In the genomic region with DNA sequence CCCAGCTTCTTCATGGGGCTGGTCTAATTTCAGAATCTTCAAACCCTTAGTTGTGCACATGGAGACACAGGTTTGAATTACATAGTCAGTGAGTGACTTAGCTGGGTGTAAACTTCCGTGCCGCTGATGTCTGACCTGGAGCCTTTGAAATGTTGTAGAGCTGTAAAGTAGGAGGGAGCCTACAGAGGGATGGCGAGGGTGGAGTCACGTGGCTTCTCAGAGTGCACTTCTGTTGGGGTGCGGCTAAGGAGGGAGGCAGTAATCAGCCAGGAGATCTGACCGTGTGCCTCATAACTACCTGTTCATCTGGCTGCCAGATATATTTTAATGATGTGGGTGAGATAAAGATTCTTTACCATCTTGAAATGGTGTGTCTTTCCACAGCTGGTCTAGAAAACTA, we compare ENCODE assay signal across 21 mouse cellular contexts. TPM values are rescaled to one million over a fixed set of nuclear protein-coding genes. Genes with fewer than 3 reads are reported as not detected.
DNase-seq lines count a peak whose midpoint lies in the region.
"Had no signal": no experiment of that assay in that cellular context is flagged by ENCODE, and none has a peak within 500 bp of the region (broad histone marks: within the 10 kb centered on the region; RNA-seq: fewer than 3 reads in every experiment).

No protein-coding gene starts in this region.

- 79% methylated on average over 6 of the region's 6 CpGs for WGBS in heart, embryonic 10.5 days

- no peaks in the 10 kb centered on the region for H3K36me3 ChIP-seq in heart, embryonic 10.5 days
- H3K36me3 ChIP-seq: forebrain, embryonic 12.5 days; heart, embryonic 12.5 days; limb, embryonic 10.5 days; lung, embryonic 15.5 days; neural tube, embryonic 13.5 days had no signal

- H3K4me1 ChIP-seq in heart, embryonic 10.5 days: 0 out of 2 replicates have a peak, but pooled peaks cover 3% of the 10 kb centered on the region
- H3K4me1 ChIP-seq: forebrain, embryonic 12.5 days; heart, embryonic 12.5 days; neural tube, embryonic 13.5 days had no signal

- no peaks in the 10 kb centered on the region for H3K27me3 ChIP-seq in heart, embryonic 10.5 days (ENCODE audit: insufficient read depth, poor library complexity, severe bottlenecking)
- H3K27me3 ChIP-seq: forebrain, embryonic 12.5 days; heart, embryonic 12.5 days; lung, embryonic 15.5 days; neural tube, embryonic 13.5 days had no signal

- no peak overlapping the region for H3K27ac ChIP-seq in heart, embryonic 10.5 days
- H3K27ac ChIP-seq: forebrain, embryonic 12.5 days; hindbrain, postnatal 0 days; limb, embryonic 10.5 days; lung, embryonic 15.5 days; neural tube, embryonic 13.5 days had no signal

- H3K9me3 ChIP-seq in heart, embryonic 10.5 days: no peaks in the 10 kb centered on the region
- H3K9me3 ChIP-seq: forebrain, embryonic 12.5 days; heart, embryonic 12.5 days; limb, embryonic 10.5 days; lung, embryonic 15.5 days; neural tube, embryonic 13.5 days had no signal

- no peak overlapping the region for H3K4me3 ChIP-seq in heart, embryonic 10.5 days
- H3K4me3 ChIP-seq: forebrain, embryonic 12.5 days; heart, embryonic 12.5 days; limb, embryonic 10.5 days; lung, embryonic 15.5 days; neural tube, embryonic 13.5 days had no signal

- intact Hi-C loops in heart, postnatal 25 days (cut with DNase I): no loop called here
- intact Hi-C loops in gastrocnemius, postnatal 14 days (cut with DNase I; ENCODE audit: low total_unique reads): no loop called here

- DNase-seq in heart, embryonic 10.5 days (ENCODE audit: low spot score): peak; percentile 53
- DNase-seq in heart, postnatal 25 days (ENCODE audit: low spot score): no peak
- peak; percentile 69 for DNase-seq in T-cell, adult 2 months (ENCODE audit: low spot score)
- DNase-seq in naive thymus-derived CD4-positive, alpha-beta T cell, adult 2 months (ENCODE audit: low read depth): peak; percentile 79
- peak; percentile 36 to 63 for DNase-seq in thymus, postnatal 36 days
- no peak for DNase-seq in cerebellum, postnatal 4 days (ENCODE audit: low spot score in 2 of 2)
- DNase-seq in gastrocnemius, postnatal 14 days: no peak
- DNase-seq in heart, adult 18-20 months: no peak
- DNase-seq: cerebellum, adult 9-10 months; heart, postnatal 36 days; kidney, postnatal 4 days; right cerebral cortex, postnatal 4 days had no signal

RNA-seq across cellular contexts. Expression of a gene that starts 49.4 kb away (rescaled TPM):
- 0.19 and 0.28 TPM in 2 replicates for polyA plus RNA-seq in heart, embryonic 10.5 days (2016; fragmentation: Nextera tagmentation; extraction: Ambion mirVana)
- total RNA-seq in heart, postnatal 25 days (2021): under 1 TPM; 0.11 to 0.16 TPM
- under 1 TPM; 0.29 to 0.51 TPM for total RNA-seq in gastrocnemius, postnatal 14 days (2021)
- 1 to 10 TPM in 1 of 2 experiments, under 1 TPM in 1; 0.10 to 1.1 TPM for total RNA-seq in heart, adult 18-20 months (2021)

RNA-seq across cellular contexts. Expression of a gene that starts 59.0 kb away (rescaled TPM):
- polyA plus RNA-seq in heart, embryonic 10.5 days (2016; fragmentation: Nextera tagmentation; extraction: Ambion mirVana): not detected in 2 replicates
- total RNA-seq in heart, postnatal 25 days (2021): not detected
- 1 to 10 TPM; 8.4 to 9.2 TPM for total RNA-seq in gastrocnemius, postnatal 14 days (2021)
- total RNA-seq in heart, adult 18-20 months (2021): not detected
- total RNA-seq: monocyte, adult 5-6 weeks had no signal
- polyA plus RNA-seq: forebrain, embryonic 12.5 days; heart, embryonic 12.5 days; hindbrain, postnatal 0 days; kidney, embryonic 14.5 days; limb, embryonic 10.5 days; liver, embryonic 11.5 days; lung, embryonic 15.5 days; neural tube, embryonic 13.5 days had no signal

Comparison
In these comparisons a context has a peak if more than half of its experiments do, and no peak if none do; other contexts are left out.
1. DNase-seq: peak in heart, embryonic 10.5 days (single experiment), T-cell, adult 2 months (single experiment), naive thymus-derived CD4-positive, alpha-beta T cell, adult 2 months (single experiment) and thymus, postnatal 36 days (2 of 2); none in heart, postnatal 25 days (single experiment), cerebellum, postnatal 4 days (0 of 2), gastrocnemius, postnatal 14 days (single experiment) and heart, adult 18-20 months (0 of 2).
2. RNA of a gene that starts 59.0 kb away (total RNA-seq): 8.4 to 9.2 TPM in gastrocnemius, postnatal 14 days; not detected in heart, adult 18-20 months and not detected in heart, postnatal 25 days; every median in the first group is over 4 times any median in the second.